Mouse (Mus musculus) stomach, postnatal 0 days (tissue): ENCODE measurements around the gene Gm17662.

Source experiments
- CTCF ChIP-seq: IDR thresholded peaks from 2 replicates; pipeline ENCODE4 v1.5.1; 2016; ENCODE audit warnings: antibody characterized with exemption, low read depth, mild to moderate bottlenecking, moderate library complexity
- EP300 ChIP-seq: optimal IDR thresholded peaks from 2 replicates; pipeline ENCODE3; 2016; ENCODE audit warnings: antibody characterized with exemption

DNA sequence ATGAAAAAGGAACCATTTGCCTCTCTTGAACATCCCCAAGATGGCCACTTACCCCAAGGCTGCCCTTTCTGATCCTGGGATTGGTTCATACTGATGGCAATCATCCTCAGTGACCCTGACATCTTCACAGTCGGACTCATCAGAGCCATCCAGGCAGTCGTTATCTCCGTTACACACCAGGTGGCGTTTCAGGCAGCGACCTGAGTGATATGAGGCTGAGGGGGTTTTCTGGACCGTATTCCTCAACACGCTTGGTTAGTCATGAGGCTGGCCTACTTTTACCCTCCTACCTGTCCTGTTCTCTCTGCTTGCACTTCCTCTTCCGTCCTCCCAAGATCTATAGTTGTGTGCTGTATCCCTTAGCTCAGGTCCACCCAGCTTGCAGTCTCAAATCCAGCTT is 4.1 kb downstream of the Gm17662 start:
- TF ChIP-seq CTCF (no peak), EP300 (no peak)
